Mouse (Mus musculus) spleen, adult 2 months (tissue): ENCODE results near the gene Misp.

Experiments
- CTCF ChIP-seq: fragments of 200-500 bp; IDR thresholded peaks from 2 replicates; pipeline ENCODE4 v1.5.1; 2011; ENCODE audit warnings: mild to moderate bottlenecking, inconsistent platforms; ENCODE audit not compliant: insufficient read depth, insufficient read length, insufficient replicate concordance; ENCODE audit errors: extremely low read depth
- POLR2A ChIP-seq: fragments of 200-500 bp; IDR thresholded peaks from 2 replicates; pipeline ENCODE4 v1.6.1; 2011; ENCODE audit warnings: low read depth, low read length, inconsistent platforms

- no peak for TF ChIP-seq CTCF
- TF ChIP-seq POLR2A: no peak
Measured at GRCm38 (mm10) chr10:79815671-79816494, 4.9 kb upstream of the Misp start.
